Mouse (Mus musculus) CH12.LX (cell line): ENCODE measurements around the gene Rbm4b.

ENCODE experiments used
- BHLHE40 ChIP-seq: IDR thresholded peaks from 2 replicates; pipeline ENCODE4 v1.6.1; 2011; ENCODE audit warnings: mild to moderate bottlenecking, low read depth, low read length, improper control_type of control experiment
- CTCF ChIP-seq, 2 experiments: IDR thresholded peaks in 1 of 2; conservative IDR thresholded peaks in 1 of 2; 2 replicates each; pipeline ENCODE4 v1.5.1; 2011 to 2012; ENCODE audit warnings: low read depth in 2 of 2, low read length in 2 of 2, improper control_type of control experiment in 1 of 2, inconsistent platforms in 1 of 2, mild to moderate bottlenecking in 1 of 2, moderate library complexity in 1 of 2
- EP300 ChIP-seq: IDR thresholded peaks from 2 replicates; pipeline ENCODE4 v1.6.1; 2011; ENCODE audit warnings: low read length, improper control_type of control experiment
- JUN ChIP-seq: IDR thresholded peaks from 2 replicates; pipeline ENCODE4 v1.6.1; 2011; ENCODE audit warnings: low read depth, mild to moderate bottlenecking, low read length, improper control_type of control experiment, moderate library complexity; ENCODE audit not compliant: insufficient read depth
- NRF1 ChIP-seq: IDR thresholded peaks from 2 replicates; pipeline ENCODE4 v1.6.1; 2014; ENCODE audit warnings: low read depth, mild to moderate bottlenecking, inconsistent platforms, low read length, improper control_type of control experiment, moderate library complexity
- POLR2A ChIP-seq: IDR thresholded peaks from 2 replicates; pipeline ENCODE4 v1.6.1; 2011; ENCODE audit warnings: low read depth, mild to moderate bottlenecking, improper control_type of control experiment, low read length
- POLR2AphosphoS2 ChIP-seq: IDR thresholded peaks from 2 replicates; pipeline ENCODE4 v1.6.1; 2011; ENCODE audit warnings: low read depth, low read length, improper control_type of control experiment
- USF1 ChIP-seq: IDR thresholded peaks from 2 replicates; pipeline ENCODE4 v1.6.1; 2014; ENCODE audit warnings: low read depth, mild to moderate bottlenecking, inconsistent platforms, low read length, improper control_type of control experiment
- ZNF384 ChIP-seq: IDR thresholded peaks from 2 replicates; pipeline ENCODE4 v1.6.1; 2012; ENCODE audit warnings: low read depth, low read length, improper control_type of control experiment, inconsistent platforms

DNA sequence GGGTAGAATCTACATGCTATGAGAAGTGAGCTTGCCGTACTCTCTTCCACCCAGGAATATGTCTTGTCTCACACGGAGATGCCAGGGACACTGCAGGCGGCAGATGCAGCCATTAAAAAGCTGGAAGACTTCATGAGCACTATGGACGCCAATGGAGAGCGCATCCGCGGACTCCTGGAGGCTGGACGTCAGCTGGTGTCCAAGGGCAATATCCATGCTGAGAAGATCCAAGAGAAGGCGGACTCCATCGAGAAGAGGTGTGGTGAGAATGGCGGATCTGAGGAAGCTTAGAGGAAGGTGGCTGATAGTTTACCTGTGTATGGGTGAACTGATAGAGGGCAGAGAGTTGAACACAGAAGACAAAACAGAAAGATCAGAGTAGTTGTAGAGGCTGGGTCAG, 17.2 kb upstream of the Rbm4b start:
- TF ChIP-seq BHLHE40 = no peak
- no peak for TF ChIP-seq NRF1
- no peak for TF ChIP-seq CTCF (conservative IDR thresholded peaks at IDR 0.05 in 1 of 2, IDR thresholded peaks at IDR 0.05 in 1 of 2; ENCODE audit: low read depth in 2 of 2, low read length in 2 of 2)
- no peak for TF ChIP-seq POLR2A
- no peak for TF ChIP-seq JUN
- TF ChIP-seq USF1 = no peak
- no peak for TF ChIP-seq EP300
- no peak for TF ChIP-seq POLR2AphosphoS2
- TF ChIP-seq ZNF384 = no peak
